Mouse (Mus musculus) left cerebral cortex, adult 8-10 months (tissue): ENCODE results near the gene Enox1. TPM values are rescaled to one million over a fixed set of nuclear protein-coding genes. Genes with fewer than 3 reads are reported as not detected.

ENCODE experiments used
- DNase-seq, 2 experiments: peaks; one replicate each; pipeline ENCODE4 v3.0.0; 2022; ENCODE audit warnings: low spot score in 2 of 2
- total RNA-seq, 4 experiments: library from RNA; stranded (reverse); gene quantifications; 2 replicates each; pipeline ENCODE4 v1.2.4; 2022

Enox1 gene
- total RNA-seq, 4 experiments from 2014 or later = 38.1 to 46.3 (median 40.3) TPM

DNA sequence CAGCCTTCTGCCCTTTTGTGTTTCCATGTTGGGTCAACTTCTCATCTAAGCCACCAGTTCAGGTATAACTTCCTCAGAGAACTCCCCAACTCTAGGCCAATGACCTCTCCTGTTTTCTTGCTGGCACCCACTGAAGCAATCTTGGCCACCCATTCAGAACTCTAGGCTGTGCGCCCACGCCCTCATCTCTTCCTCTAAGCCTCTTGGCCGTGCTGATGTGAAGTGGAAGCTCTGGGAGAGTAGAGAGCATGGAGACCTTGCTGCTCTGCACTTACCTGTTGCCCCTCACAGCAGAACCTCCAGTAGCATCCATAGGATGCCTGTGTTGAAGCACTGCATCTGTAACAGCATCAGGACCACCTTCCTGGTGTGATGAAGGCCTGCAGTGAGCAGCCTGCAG is 214.0 kb downstream of the Enox1 start:
- DNase-seq = no peak

DNA sequence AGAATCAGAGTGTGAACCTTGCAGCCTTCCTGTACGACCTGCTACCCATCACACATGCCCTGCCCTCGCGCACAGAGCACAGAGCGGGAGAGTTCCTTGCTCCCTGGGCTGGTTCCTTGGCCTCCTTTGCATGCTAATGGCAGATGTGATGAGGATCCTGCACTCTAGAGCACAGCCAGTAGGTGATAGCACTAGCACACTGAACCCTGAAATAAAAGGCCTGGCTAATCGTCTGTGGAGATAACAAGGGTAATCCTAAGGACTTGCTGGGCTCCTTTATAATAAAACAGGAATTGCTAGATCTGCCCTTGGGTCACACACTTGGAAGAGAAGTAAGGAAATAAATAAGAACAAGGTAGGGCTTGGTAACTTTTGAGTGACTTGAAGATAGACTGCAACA is 215.4 kb downstream of the Enox1 start:
- DNase-seq = no peak

DNA sequence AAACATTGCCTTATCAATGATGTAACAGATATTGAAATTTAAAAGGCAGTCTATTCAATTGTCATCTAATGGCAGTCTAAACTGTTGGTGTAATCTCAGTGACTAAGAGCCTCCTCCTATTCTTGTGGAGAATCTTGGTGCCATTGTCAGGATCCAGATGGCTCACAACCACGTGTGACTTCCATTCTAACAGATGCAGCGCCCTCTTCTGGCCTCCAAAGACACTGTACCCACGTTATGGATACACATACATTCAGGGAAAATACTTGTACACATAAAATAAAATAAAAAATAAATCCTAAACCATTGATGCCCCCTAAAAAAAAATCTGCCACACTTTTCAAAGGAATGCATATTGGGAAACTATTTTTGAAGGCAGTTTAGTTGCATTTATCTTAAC is 216.6 kb downstream of the Enox1 start:
- no peak for DNase-seq

DNA sequence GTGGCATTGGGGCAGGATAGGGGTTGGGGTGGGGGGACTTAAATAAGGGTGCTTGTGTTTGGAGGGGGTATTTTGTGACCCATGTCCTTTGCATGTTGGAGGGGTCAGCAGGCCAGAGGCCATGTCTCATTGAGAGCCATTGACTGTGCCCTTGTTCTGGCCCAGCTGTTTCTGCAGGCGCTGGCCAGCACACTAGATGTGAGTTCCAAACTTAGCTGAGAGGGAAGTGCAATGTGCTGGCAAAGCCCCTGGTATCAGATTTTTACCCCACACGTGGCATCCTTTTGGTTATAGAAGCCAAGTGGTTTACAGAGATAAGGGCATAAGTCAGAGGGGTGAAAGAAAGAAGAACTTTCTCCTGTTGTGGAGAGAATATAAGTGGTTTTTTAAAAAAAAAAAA is 218.5 kb downstream of the Enox1 start:
- no peak for DNase-seq

DNA sequence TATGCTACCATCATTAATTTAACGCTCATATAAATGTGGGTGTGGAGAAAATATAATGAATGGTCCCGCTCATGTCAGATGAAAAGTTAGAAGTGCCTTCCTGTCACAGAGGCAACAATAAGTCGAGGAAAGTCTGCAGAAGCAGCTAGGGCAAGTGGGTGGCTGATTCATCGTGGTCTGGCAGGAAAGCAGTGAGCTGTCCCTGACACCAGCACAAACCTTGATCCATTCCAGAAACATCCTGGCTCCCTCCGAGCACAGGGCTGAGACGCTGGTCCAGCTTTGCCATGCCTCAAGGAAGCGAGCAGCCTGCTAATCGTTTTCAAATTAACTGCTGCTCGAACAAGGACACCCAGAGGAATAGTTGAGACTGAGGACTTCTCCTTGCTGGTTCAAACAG is 219.1 kb downstream of the Enox1 start:
- DNase-seq = no peak

DNA sequence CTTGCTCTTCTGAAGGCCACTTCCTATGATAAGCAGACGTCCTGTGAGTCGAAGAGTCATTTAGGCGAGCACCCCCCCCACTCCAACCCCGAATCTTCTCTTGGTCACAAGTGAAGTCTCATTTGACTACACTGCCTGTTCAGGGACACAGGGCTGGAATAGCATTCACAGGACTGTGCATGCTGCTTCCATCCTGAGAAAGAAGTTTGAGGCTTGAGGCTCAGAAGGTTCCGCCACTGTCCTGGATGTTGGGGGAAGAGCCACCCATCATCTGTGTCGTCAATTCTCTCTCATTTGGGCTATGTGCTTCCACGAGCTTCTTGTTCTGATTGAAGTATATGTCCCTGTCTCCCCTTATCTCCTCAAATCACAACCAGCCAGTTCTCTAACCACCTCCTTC is 220.2 kb downstream of the Enox1 start:
- no peak for DNase-seq

DNA sequence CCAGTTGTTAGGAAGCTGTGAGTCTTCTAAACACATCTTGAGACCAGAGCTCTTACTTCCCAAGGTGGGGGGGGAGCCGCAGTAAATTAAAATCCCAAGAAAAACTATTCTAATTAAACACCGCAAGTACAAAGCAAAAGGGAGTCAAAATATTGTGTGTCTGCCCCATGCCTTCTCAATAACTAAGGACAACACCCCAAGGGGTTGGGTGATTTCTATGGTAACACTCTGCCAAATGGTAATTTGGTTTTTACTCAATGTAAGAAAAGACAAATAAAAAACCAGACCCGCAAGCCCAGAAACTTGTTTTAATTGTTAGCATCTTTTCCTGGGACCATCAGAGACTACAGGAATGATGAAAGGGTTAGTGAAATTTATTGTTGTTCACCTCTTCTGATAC is 220.9 kb downstream of the Enox1 start:
- no peak for DNase-seq

DNA sequence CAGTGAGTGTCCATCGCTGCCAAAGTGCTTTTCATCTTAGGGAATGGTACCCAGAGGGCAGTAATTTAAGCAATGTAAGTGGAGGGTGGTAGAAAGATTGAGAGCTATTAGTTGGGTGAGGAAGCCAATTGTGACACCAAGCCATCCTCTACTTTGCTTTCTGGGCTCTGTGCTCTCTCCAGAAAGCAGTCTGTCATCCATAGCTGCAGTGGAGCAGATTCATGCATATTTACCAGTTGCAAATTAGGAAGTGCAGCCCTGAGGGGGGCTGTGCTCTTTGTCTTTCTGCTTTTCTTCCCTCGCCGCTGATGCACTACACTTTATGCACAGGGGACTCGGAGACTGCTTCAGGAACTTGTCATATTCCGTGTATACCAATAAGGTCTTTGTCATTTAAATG is 221.3 kb downstream of the Enox1 start:
- no peak for DNase-seq

DNA sequence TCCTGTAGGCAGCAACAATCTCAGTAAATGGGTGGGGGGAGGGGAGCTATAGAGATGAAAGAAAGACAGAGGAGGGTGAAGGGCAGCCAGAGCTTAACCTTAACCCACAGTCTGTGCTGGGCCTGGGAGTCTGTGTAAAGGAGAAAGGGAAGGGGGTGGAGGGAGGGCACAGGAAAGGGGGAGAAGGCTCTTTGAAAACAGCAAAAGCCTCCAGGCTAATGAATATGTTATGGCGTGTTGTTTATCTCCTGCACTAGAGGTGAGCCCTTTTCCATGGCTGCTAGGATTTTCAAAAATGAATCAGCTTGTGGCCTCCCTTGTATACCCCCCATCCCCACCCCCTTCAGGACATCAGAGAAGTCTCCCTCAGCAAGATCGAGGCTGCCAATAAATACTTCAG is 225.0 kb downstream of the Enox1 start:
- DNase-seq = no peak

DNA sequence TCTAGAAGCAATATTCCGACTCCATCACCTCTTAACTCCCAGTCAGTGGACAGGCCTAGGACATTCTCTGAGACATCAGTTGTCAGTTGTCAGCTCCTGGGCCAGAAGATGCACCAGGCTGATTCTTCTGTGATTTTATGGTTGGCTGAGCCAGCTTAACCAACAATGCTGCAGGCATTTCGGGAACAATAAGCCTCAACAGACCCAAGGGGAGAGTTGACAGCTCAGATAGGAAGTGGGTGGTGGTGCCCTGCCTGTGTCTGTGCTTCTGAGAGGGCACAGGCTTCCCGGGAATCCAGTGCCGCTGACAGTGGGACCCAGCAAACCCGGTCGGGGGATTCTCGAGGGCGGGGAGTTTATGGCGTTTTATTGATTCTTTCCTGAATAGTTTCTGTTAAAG is 229.1 kb downstream of the Enox1 start:
- no peak for DNase-seq

DNA sequence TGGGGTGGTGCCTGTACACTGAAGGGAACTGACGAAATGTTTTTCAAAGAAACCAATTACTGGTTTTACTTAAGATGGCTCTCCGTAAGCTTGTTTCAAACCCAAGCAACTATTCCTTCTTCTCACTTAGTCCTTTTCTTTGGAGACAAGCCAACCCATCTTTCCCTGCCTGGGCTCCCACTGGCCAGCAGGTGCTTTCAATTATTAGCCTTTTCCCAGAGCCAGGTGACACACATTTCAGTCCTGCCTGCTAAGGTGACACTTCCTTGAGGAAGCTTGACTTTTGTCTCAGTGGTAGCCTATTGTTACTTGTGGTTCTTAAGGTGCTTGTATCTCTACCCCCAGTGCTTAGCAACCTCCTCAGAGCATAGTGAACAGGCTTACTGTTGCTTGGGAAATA is 231.3 kb downstream of the Enox1 start:
- no peak for DNase-seq

DNA sequence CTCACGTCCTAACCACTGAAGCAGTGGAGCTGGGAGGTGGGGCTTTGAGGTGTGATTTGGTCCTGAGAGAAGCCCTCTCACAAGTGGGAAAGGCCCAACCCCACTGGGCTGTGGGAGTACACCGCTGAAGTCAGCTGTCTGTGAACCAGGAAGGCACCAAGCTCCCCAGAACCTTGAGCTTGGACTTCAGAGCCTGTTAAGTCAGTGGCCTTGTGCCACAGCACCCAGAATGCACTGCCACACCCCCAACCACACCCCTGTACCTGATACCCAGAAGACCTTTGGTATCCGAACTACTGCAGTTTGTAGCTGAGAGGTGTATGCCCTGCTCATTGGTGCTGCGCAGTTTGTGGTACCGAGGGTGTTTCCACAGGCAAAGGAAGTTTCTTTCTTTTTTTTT is 232.7 kb downstream of the Enox1 start:
- no peak for DNase-seq

DNA sequence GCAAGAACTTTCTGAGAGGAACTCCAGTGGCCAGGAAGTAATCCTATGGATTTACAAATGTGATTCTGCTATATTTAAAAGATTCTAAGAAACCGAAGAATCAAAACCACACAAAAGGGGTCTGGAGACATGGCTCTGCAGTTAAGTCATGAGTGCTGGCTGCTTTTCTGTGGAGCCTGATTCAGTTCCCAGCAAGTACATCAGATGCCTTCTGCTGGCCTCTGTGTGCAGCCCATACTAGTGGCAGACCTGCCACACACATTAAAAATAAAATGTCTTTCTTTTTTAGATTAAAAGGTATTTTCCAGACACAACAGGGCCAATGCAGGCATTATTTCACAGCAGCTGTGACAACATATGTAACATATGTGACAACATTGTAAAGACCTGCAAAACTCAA is 235.9 kb downstream of the Enox1 start:
- no peak for DNase-seq

DNA sequence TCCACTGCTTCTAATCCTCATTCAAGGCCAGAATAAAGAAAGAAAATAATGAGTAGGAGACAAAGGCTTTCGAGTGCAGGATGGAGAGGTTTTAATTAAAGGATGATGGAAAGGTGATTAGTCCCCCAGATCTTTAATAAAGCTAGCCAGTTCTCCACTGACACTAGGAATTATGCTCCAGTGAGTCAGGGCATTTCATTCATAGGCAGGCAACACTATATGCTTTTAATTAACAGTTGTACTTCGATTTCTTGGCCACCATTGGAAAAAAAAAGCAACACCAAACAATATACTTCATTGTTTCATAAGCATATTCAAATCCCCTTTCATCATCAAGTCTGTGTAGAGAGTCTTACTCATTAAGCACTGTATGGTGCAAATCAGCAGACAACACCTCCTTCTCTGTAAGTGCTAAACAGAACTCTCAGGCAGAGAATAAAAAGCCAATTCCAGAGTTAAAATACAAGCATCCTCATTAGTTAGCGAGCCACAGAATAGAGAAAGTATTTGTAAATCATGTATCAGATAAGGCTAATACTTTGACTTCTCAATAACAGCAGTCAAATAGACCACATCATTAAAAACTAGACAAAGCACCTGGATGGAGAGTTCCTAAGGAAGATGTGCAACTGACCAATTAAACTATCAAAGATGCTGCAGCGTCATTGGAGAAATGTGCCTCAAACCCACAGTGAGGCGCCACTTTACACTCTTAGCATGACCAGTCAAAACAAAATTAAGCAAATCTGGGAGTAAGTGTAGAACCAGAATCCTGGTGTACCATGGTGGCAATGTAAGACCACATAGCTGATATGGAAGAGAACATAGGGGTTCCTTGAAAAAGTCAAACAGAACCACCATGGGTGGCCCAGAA is 249.9 kb downstream of the Enox1 start:
- DNase-seq = no peak

DNA sequence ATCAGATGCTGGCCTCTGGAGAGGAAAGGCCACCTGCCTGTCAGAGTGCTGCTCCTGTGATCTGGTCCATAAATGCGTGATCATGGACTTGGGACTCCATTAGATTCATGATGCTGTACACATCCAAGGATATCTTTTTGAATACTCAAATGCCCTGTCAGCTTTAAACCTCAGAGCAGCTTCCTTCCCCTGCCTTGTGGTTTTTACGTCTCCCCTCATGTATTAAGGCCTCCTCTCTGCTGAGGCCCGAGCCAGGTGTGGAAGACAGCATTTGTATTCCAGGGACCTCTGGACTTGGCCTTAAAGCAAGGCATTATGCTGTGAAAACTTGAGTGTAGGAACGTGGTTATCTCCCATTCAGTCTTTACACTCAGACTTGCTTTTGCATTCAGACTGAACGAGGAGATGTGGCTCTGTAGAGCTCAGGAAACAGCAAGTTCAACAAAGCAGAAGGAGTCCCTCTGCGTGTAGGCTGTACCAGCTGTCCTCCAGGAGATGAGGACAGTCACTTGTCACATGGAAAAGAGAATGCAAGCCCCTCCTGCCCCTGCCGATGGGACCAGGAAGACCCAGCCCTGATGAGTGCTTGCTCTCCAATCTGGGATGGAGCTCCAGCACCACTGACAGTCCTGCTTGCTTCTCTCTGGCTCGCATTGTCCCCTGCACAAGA is 252.8 kb downstream of the Enox1 start:
- no peak for DNase-seq

DNA sequence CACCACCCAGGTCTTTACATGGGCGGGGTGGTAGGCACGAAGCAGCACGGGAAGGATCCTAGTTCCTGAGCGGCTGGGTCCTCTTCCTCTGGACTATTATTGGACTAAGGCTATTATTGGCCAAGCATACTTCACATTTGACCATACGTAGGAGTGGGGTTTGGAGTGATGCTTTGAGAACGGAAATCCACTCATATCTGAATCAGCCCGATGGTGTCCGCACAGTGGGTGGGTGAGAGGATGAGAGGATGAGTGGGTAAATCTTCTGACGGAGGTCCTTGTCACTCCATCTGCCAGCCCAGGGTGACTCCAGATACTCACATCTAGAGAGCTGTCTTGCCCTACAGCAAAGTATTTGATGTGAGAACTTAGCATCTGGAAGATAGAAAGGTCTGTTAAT is 253.8 kb downstream of the Enox1 start:
- peak in 1 of 2 experiments; percentile 42 for DNase-seq

DNA sequence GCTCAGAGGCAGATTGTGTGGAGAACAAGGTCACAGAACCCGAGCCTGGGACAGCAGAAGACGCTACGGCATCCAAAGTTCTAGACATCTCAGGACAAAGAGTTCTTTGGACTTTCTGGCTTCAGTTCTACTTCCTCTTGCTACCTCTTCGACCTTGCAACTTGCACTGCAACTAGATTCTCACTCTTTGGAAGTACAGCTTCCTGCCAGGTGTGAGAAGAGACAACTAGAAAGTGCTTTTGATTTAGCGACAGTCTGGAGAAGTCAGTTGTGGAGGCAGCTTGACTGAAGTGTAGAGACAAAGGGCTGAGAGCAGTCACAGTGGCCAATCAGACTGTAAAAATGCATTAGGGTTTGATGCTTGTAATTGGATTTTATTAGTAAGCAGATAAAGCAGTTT is 256.5 kb downstream of the Enox1 start:
- DNase-seq = no peak

DNA sequence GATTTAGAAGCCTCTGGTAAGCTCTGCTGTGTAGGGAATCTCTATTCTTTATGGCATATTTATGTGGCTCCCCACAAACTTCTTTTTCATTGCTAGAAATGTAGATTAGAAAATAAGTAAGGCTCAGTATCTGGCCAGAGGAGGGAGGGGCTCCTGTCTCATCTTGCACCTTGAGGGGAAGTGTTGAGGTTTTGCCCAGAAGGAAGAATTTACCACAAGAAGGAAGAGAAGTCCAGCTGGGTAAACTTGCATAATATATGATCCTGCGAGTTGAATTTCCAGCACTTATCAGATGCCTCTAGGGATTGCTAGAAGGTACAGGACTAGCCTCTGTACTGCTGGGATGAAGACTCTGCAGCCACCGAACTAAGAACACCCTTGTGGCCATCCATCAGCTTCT is 259.8 kb downstream of the Enox1 start:
- DNase-seq = no peak

DNA sequence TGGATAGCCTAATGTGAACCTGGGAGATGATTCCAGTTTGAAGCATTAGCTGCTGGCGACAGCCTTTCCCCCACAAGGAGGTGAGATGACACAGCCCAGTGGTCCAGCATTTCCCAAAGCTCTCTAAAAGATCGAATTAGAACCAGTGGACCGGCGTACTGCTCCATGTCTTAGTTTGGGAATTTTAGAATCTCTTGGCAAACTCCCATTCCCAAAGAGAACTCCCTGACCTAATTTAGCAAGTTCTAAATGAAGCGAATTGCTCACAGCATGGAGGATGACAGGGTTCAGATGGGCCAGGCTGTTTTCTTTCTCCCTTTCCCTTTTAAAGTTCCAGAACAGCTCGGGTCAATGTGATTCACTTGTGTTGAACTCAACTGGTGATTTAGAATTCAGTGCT is 264.5 kb downstream of the Enox1 start:
- DNase-seq = no peak

DNA sequence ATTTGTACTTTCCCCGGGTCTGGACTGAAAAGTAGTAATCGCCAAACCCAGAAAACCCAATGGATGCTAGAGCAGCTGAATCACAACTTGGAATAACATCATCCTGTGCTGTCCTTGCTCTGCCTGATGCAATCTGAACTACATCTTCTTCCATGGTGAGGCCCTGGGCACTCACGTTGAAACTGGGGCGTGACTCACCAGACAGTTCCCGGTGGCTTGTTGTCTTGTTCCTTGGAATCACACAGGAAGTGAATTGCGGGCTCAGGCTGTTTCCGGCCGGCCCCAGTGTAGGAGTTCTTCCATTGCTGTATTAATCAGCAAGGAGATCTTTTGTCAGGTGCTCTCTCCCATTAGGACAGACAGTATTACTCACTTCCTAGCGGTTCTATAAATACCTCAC is 266.6 kb downstream of the Enox1 start:
- no peak for DNase-seq

DNA sequence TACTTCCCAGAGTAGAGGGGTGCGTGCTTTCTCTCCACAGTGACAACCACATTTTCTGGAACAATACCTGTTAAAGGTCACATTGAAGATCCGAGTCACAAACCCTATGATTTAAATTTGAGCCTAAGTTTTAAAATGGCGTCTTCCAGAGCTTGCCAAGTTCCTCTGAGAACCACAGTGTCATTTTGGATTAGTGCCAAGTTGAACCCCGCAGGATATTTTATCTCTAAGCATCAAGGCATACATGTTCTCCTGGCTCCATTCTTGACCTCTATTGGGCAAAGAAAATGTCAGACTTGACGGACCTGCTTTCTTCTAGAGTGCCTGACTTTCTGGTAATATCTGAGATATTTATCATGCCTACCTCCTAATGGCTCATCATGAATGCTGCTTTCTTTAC is 282.9 kb downstream of the Enox1 start:
- DNase-seq = no peak

DNA sequence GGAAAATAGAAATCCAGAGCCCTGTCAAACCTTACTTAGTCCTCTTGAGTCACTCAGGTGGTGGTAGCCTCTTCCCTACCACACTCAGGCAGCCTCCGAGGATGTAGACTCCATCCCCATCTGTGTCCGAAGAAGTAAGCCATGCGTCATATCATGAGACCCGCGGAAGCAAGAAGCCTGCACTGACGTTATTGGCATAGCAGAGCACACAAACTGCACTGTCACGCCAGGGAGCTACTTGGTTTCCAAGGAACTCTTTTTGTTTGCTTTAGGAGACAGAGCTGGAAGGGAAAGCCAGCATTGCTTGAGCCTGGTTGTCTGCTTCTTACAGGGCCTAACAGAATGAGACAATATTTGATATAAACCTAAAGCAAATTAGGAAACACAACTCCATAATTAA is 284.2 kb downstream of the Enox1 start:
- no peak for DNase-seq

DNA sequence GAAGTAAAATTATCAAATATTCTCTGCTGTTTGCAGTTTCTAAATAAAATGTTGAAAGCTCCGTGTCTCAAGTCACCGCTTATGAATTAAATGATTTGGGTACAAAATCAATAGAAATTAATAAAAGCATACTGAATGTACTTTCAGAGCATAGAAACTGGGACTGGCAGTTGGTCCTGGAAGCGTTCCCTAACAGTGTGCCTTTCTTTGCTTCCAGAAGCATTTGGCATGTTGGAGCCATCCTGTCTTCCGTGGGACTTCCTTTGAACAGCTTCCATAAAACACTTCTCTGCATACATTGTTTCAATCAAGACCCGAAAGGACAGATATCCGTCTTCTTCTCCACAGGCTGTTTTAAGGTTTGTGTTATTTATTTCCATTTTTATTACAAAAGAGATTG is 285.0 kb downstream of the Enox1 start:
- no peak for DNase-seq
